Mouse (Mus musculus) embryo, embryonic 11 days (tissue): ENCODE data around the gene Rpa2.
"Not testable (repeated sequence)": the region's sequence is repeated elsewhere in the genome, so short reads cannot be mapped to it uniquely, and the experiment has no call there.

Experiments used
- DNase-seq: peaks from one replicate; pipeline ENCODE4 v3.0.0-alpha.2; 2015

Rpa2 gene

GRCm38 (mm10) chr4:132767914-132768876 is at the start of gene Rpa2:
Gene Rpa2, plus strand, starts transcription at chr4:132768332.
- peak; percentile 99 for DNase-seq

GRCm38 (mm10) chr4:132728233-132728632 is 39.9 kb upstream of the Rpa2 start:
- no peak for DNase-seq

GRCm38 (mm10) chr4:132731616-132732015 is 36.5 kb upstream of the Rpa2 start:
- DNase-seq, result no peak

GRCm38 (mm10) chr4:132732148-132732684 is 35.9 kb upstream of the Rpa2 start, which contains the start of gene Xkr8:
Gene Xkr8, minus strand, starts transcription at chr4:132732546.
- DNase-seq, result peak; percentile 94

GRCm38 (mm10) chr4:132733071-132733770 is 34.9 kb upstream of the Rpa2 start:
- DNase-seq, result no peak

GRCm38 (mm10) chr4:132734766-132735165 is 33.4 kb upstream of the Rpa2 start:
- DNase-seq, result no peak

GRCm38 (mm10) chr4:132735389-132735788 is 32.7 kb upstream of the Rpa2 start:
- no peak for DNase-seq

- no peak for DNase-seq
Measured at GRCm38 (mm10) chr4:132735894-132736293, 32.2 kb upstream of the Rpa2 start.

GRCm38 (mm10) chr4:132737154-132737553 is 31.0 kb upstream of the Rpa2 start:
- not testable (repeated sequence) for DNase-seq

GRCm38 (mm10) chr4:132741491-132741890 is 26.6 kb upstream of the Rpa2 start:
- DNase-seq, result no peak

- DNase-seq, result no peak
Measured at GRCm38 (mm10) chr4:132743992-132744911, 23.9 kb upstream of the Rpa2 start.

GRCm38 (mm10) chr4:132746911-132747517 is 21.1 kb upstream of the Rpa2 start:
- no peak for DNase-seq

GRCm38 (mm10) chr4:132747664-132748259 is 20.4 kb upstream of the Rpa2 start:
- DNase-seq, result no peak

- no peak for DNase-seq
Measured at GRCm38 (mm10) chr4:132748778-132749177, 19.4 kb upstream of the Rpa2 start.

- DNase-seq, result no peak
Measured at GRCm38 (mm10) chr4:132749258-132749982, 18.7 kb upstream of the Rpa2 start.

- DNase-seq, result no peak
Measured at GRCm38 (mm10) chr4:132752992-132753391, 15.1 kb upstream of the Rpa2 start.

- DNase-seq, result peak; percentile 90
Measured at GRCm38 (mm10) chr4:132756974-132757373, 11.2 kb upstream of the Rpa2 start, which contains the start of gene Smpdl3b. Gene Smpdl3b, minus strand, starts transcription at chr4:132757252.

- no peak for DNase-seq
Measured at GRCm38 (mm10) chr4:132757633-132758351, 10.3 kb upstream of the Rpa2 start.

- DNase-seq, result no peak
Measured at GRCm38 (mm10) chr4:132760296-132760695, 7.8 kb upstream of the Rpa2 start.

GRCm38 (mm10) chr4:132762602-132763001 is 5.5 kb upstream of the Rpa2 start:
- no peak for DNase-seq
